Mouse (Mus musculus) embryonic fibroblast, embryonic 13.5 days (primary cell): Measurements from ENCODE around the gene Arid3a.

Source experiments
- CTCF ChIP-seq: IDR thresholded peaks from 2 replicates; pipeline ENCODE4 v1.5.1; 2011; ENCODE audit warnings: mild to moderate bottlenecking, control low read depth, low read length, moderate library complexity, borderline replicate concordance; ENCODE audit not compliant: insufficient read depth
- POLR2A ChIP-seq: IDR thresholded peaks from 2 replicates; pipeline ENCODE4 v1.6.1; 2011; ENCODE audit warnings: low read depth, mild to moderate bottlenecking, control low read depth, low read length, moderate library complexity

DNA sequence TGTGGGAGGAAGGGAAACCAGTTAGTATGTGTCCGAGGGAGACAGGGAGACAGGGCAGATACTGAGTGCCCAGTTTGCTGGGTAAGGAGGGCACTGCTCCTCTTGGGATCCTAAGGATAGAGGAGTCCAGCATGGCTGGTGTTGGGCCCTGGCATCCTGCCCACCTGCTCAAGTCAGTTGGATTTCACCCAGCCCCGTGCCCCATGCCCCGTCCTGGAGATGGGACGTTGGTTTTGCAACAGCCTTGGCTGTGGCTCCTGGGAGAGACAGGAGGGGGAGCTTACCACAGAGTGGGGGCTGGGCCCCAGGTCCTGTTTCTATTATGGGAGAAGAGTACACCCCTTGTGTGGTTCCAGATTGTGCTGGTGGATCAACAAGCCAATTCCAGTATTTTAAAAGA is 42.4 kb upstream of the Arid3a start:
- TF ChIP-seq CTCF (no peak), POLR2A (no peak)
